Mouse (Mus musculus) hindbrain, embryonic 13.5 days (tissue): ENCODE results near the gene Rhox3a. TPM values are rescaled to one million over a fixed set of nuclear protein-coding genes. Genes with fewer than 3 reads are reported as not detected.
"Not testable (repeated sequence)": the region's sequence is repeated elsewhere in the genome, so short reads cannot be mapped to it uniquely, and the experiment has no call there.

Source experiments
- ATAC-seq: fragments of 200-750 bp; cut with Nextera tagmentation; 2 replicates; pipeline ENCODE4 v1.8.0; 2017; ENCODE audit warnings: moderate TSS enrichment; ENCODE audit not compliant: low FRiP score
- H3K27ac ChIP-seq: fragments of 300-500 bp; sonication (generic); 2 replicates; pipeline ENCODE4 v1.5.1; 2015; ENCODE audit warnings: inconsistent platforms, mild to moderate bottlenecking, moderate library complexity
- H3K27me3 ChIP-seq: fragments of 300-500 bp; sonication (generic); 2 replicates; pipeline ENCODE4 v1.6.1; 2015; ENCODE audit warnings: mild to moderate bottlenecking, inconsistent platforms
- H3K36me3 ChIP-seq: fragments of 300-500 bp; sonication (generic); 2 replicates; pipeline ENCODE4 v1.6.1; 2015; ENCODE audit warnings: mild to moderate bottlenecking, inconsistent platforms
- H3K4me1 ChIP-seq: fragments of 300-500 bp; sonication (generic); replicated peaks from 2 replicates; pipeline ENCODE4 v1.6.1; 2015; ENCODE audit warnings: inconsistent platforms
- H3K4me2 ChIP-seq: fragments of 300-500 bp; sonication (generic); 2 replicates; pipeline ENCODE4 v1.6.1; 2015; ENCODE audit warnings: inconsistent platforms, mild to moderate bottlenecking, moderate library complexity
- H3K4me3 ChIP-seq: fragments of 300-500 bp; sonication (generic); 2 replicates; pipeline ENCODE4 v1.5.1; 2015; ENCODE audit warnings: mild to moderate bottlenecking, inconsistent platforms
- H3K9ac ChIP-seq: fragments of 300-500 bp; sonication (generic); 2 replicates; pipeline ENCODE4 v1.6.1; 2015; ENCODE audit warnings: mild to moderate bottlenecking, inconsistent platforms
- H3K9me3 ChIP-seq: fragments of 300-500 bp; sonication (generic); 2 replicates; pipeline ENCODE4 v1.6.1; 2016; ENCODE audit warnings: inconsistent platforms
- WGBS: fragments of 180-500 bp; shearing (Covaris S2); methylation state at CpG from one replicate; pipeline ENCODE4 v1.1.7; 2015; 5-methylcytosine and 5-hydroxymethylcytosine counted together
- polyA plus RNA-seq: library from polyadenylated mRNA; unstranded; fragments of >200 nt; fragmentation: Nextera tagmentation; extraction: Ambion mirVana; gene quantifications from 2 replicates; pipeline ENCODE4 v1.2.1, GENCODE M21; 2015

The Rhox3a gene
- polyA plus RNA-seq, result not detected in 2 replicates

- H3K9ac ChIP-seq, ATAC-seq, H3K27ac ChIP-seq, H3K27me3 ChIP-seq, H3K4me2 ChIP-seq, H3K4me3 ChIP-seq, H3K36me3 ChIP-seq, H3K4me1 ChIP-seq, H3K9me3 ChIP-seq: not testable (repeated sequence)
- WGBS, result 78% methylated on average over 1 of the region's 3 CpGs
These were observed at the start of gene Rhox3a for GRCm38 (mm10) chrX:37249619-37250018. Gene Rhox3a (plus strand): TSS chrX:37249919.

- Histone ChIP-seq H3K9me3 (no peaks in the 10 kb centered on the region), H3K4me2 (no peak within 1 kb of the TSS), H3K4me1 (no peaks in the 10 kb centered on the region), H3K27me3 (no peaks in the 10 kb centered on the region), H3K4me3 (no peak within 1 kb of the TSS), H3K36me3 (no peaks in the 10 kb centered on the region), H3K27ac (no peak within 1 kb of the TSS), H3K9ac (no peak within 1 kb of the TSS)
- ATAC-seq, result no peak
- WGBS, result 84% methylated on average over 10 of the region's 10 CpGs
These were observed 38.8 kb upstream of the Rhox3a start, which contains the start of gene Gm9 for GRCm38 (mm10) chrX:37210941-37211340. Gene Gm9 (minus strand): TSS chrX:37211041.

GRCm38 (mm10) chrX:37222158-37222557 lies 27.6 kb upstream of the Rhox3a start, which contains the start of gene Rhox1:
Gene Rhox1 (minus strand): TSS chrX:37222258.
- H3K4me3 ChIP-seq, H3K4me2 ChIP-seq, H3K36me3 ChIP-seq, H3K27ac ChIP-seq, H3K9me3 ChIP-seq, H3K27me3 ChIP-seq, H3K4me1 ChIP-seq, ATAC-seq, H3K9ac ChIP-seq: not testable (repeated sequence)
- 75% methylated on average over 1 of the region's 1 CpGs for WGBS

DNA sequence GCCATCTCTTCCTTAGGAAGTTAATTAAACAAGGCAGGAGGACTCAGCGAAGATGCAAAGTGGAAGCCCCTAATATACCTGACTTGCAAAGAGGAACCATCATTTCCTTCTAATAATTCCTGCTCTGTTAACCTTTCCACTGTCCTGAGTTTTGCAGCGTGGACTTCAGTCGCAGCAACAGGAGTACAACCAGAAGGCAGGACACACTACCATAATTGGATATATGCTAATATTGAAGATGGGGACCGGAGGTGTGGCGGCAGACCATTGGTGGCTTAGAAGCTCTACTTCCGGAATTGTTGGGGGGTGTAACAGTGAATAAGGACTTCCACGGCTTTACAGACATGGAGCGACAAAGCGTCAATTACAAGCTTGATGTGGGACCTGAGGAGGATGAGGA lies 5.0 kb upstream of the Rhox3a start, which contains the start of gene Rhox2a:
Gene Rhox2a, plus strand, starts transcription at position 301 of the 400 bp plus-strand sequence.
- 100% methylated on average over 2 of the region's 9 CpGs for WGBS
- not testable (repeated sequence) for ATAC-seq, H3K4me1 ChIP-seq

GRCm38 (mm10) chrX:37265038-37265437 lies 15.3 kb downstream of the Rhox3a start, which contains the start of gene Rhox4a:
Gene Rhox4a (plus strand): TSS chrX:37265338.
- H3K27me3 ChIP-seq, H3K4me3 ChIP-seq, H3K4me1 ChIP-seq, H3K9ac ChIP-seq, H3K4me2 ChIP-seq, H3K9me3 ChIP-seq, H3K27ac ChIP-seq, ATAC-seq, H3K36me3 ChIP-seq: not testable (repeated sequence)
- 97% methylated on average over 9 of the region's 19 CpGs for WGBS

More for the DNA sequence above, 5.0 kb upstream of the Rhox3a start, which contains the start of gene Rhox2a:
- H3K27me3 ChIP-seq, H3K36me3 ChIP-seq, H3K9me3 ChIP-seq, H3K4me2 ChIP-seq, H3K27ac ChIP-seq, H3K9ac ChIP-seq, H3K4me3 ChIP-seq: not testable (repeated sequence)

Other genes starting within 250 kb of the Rhox3a start
- gene Sowahd, start 201.1 kb upstream of the Rhox3a start, polyA plus RNA-seq, result 0.10 TPM in 1 of 2 replicates, not detected in the other
- 349 and 381 TPM in 2 replicates for gene Rpl39, start 164.5 kb upstream of the Rhox3a start, polyA plus RNA-seq
- gene Upf3b, start 139.6 kb upstream of the Rhox3a start, polyA plus RNA-seq, result 33.6 and 36.2 TPM in 2 replicates
- 24.2 and 25.0 TPM in 2 replicates for gene Nkap, start 123.1 kb upstream of the Rhox3a start, polyA plus RNA-seq
- gene Akap14, start 81.1 kb upstream of the Rhox3a start, polyA plus RNA-seq, result 0.28 and 0.30 TPM in 2 replicates
- gene Ndufa1, start 58.8 kb upstream of the Rhox3a start, polyA plus RNA-seq, result 683 and 716 TPM in 2 replicates
- gene Rnf113a1, start 58.7 kb upstream of the Rhox3a start, polyA plus RNA-seq, result 18.6 and 20.0 TPM in 2 replicates
- gene Gm9, start 38.9 kb upstream of the Rhox3a start, polyA plus RNA-seq, result not detected in 2 replicates
- gene Rhox1, start 27.7 kb upstream of the Rhox3a start, polyA plus RNA-seq, result not detected in 2 replicates
- 0.32 TPM in 1 of 2 replicates, not detected in the other for gene Rhox2a, start 4.9 kb upstream of the Rhox3a start, polyA plus RNA-seq
- gene Rhox4a, start 15.4 kb downstream of the Rhox3a start, polyA plus RNA-seq, result not detected in 2 replicates
- gene Rhox3a2, start 130.1 kb downstream of the Rhox3a start, polyA plus RNA-seq, result not detected in 2 replicates
- gene Rhox4a2, start 140.9 kb downstream of the Rhox3a start, polyA plus RNA-seq, result not detected in 2 replicates
- not detected in 2 replicates for gene Rhox2b, start 162.1 kb downstream of the Rhox3a start, polyA plus RNA-seq
- gene Rhox4b, start 182.6 kb downstream of the Rhox3a start, polyA plus RNA-seq, result not detected in 2 replicates
- 0.94 TPM in 1 of 2 replicates, not detected in the other for gene Rhox2c, start 203.8 kb downstream of the Rhox3a start, polyA plus RNA-seq
- gene Rhox3c, start 208.7 kb downstream of the Rhox3a start, polyA plus RNA-seq, result not detected in 2 replicates
- not detected in 2 replicates for gene Rhox4c, start 230.4 kb downstream of the Rhox3a start, polyA plus RNA-seq
- not detected in 2 replicates for gene Rhox2d, start 243.5 kb downstream of the Rhox3a start, polyA plus RNA-seq